Mouse (Mus musculus) hindbrain, embryonic 12.5 days (tissue): ENCODE measurements at regions not wholly inside any gene's neighbourhood (a gene's known extent, or its start where the extent isn't known, plus 50 kb on each side); places are given as distances from the start of the nearest gene placed in this dataset.

Experiments
- ATAC-seq: fragments of 200-750 bp; cut with Nextera tagmentation; 2 replicates; pipeline ENCODE4 v1.8.0; 2017; ENCODE audit warnings: moderate TSS enrichment; ENCODE audit not compliant: low FRiP score
- H3K27ac ChIP-seq: fragments of 300-500 bp; sonication (generic); 2 replicates; pipeline ENCODE4 v1.5.1; 2016; ENCODE audit warnings: mild to moderate bottlenecking
- H3K27me3 ChIP-seq: fragments of 300-500 bp; sonication (generic); 2 replicates; pipeline ENCODE4 v1.6.1; 2016; ENCODE audit warnings: mild to moderate bottlenecking
- H3K36me3 ChIP-seq: fragments of 300-500 bp; sonication (generic); 2 replicates; pipeline ENCODE4 v1.6.1; 2016; ENCODE audit warnings: mild to moderate bottlenecking
- H3K4me1 ChIP-seq: fragments of 300-500 bp; sonication (generic); 2 replicates; pipeline ENCODE4 v1.6.1; 2016
- H3K4me2 ChIP-seq: fragments of 300-500 bp; sonication (generic); replicated peaks from 2 replicates; pipeline ENCODE4 v1.6.1; 2016; ENCODE audit warnings: mild to moderate bottlenecking
- H3K4me3 ChIP-seq: fragments of 300-500 bp; sonication (generic); 2 replicates; pipeline ENCODE4 v1.5.1; 2016; ENCODE audit warnings: mild to moderate bottlenecking
- H3K9ac ChIP-seq: fragments of 300-500 bp; sonication (generic); 2 replicates; pipeline ENCODE4 v1.6.1; 2016; ENCODE audit warnings: mild to moderate bottlenecking, moderate library complexity
- H3K9me3 ChIP-seq: fragments of 300-500 bp; sonication (generic); replicated peaks from 2 replicates; pipeline ENCODE4 v1.6.1; 2016; ENCODE audit warnings: mild to moderate bottlenecking
- WGBS: fragments of 180-500 bp; shearing (Covaris S2); methylation state at CpG from one replicate; pipeline ENCODE4 v1.1.7; 2016; 5-methylcytosine and 5-hydroxymethylcytosine counted together

DNA sequence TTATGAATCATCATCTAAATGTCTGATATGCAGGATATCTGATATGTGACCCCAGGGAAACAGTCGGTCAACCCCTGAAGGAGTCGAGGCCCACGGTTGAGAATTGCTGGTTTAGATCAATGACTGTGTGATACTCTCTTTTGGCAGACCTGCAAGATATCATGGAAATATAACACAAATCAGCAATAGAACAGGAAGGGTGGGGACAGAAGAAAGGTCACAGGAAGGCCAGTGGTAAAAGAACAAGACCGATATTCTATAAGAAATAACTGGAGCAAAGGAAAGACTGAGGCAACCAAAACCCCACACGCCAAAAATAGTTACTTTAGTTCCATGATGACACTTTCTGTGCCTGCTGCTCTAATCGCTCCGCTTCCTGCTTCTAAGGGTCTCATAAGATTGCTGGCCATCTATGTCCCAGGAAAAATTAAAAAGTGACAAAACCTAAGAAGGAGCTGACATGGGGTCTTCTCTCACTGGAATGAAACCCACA lies 103.2 kb downstream of the Nfkbiz start:
- H3K36me3 ChIP-seq, result no peaks in the 10 kb centered on the region
- 96% methylated on average over 7 of the region's 7 CpGs for WGBS
- no peak for ATAC-seq
- no peaks in the 10 kb centered on the region for H3K4me1 ChIP-seq
- H3K27me3 ChIP-seq, result no peaks in the 10 kb centered on the region
- H3K9me3 ChIP-seq, result no peaks in the 10 kb centered on the region
- H3K9ac ChIP-seq, result no peak overlapping the region
- no peak overlapping the region for H3K4me3 ChIP-seq
- H3K27ac ChIP-seq, result no peak overlapping the region
- H3K4me2 ChIP-seq, result no peak overlapping the region

DNA sequence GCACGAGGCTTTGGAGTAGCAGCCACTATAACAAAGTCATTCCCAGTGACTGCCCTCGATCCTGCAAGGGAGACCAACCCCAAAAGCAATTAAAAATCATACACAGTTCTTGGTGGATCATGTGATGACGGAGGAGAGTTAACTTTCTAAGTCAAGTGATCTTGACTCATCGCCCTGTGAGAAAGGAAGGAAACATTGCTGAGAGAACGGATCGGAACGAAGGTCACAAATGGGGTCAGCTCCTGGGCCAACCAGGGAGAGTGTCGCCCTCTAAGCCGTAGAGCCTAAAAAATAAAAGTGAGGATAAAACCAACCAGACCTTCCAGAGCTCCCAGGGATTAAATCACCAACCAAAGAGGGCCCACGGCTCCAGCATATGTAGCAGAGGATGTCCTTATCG lies 104.4 kb downstream of the Nfkbiz start:
- H3K4me2 ChIP-seq, result no peak overlapping the region
- 83% methylated on average over 11 of the region's 11 CpGs for WGBS
- no peak overlapping the region for H3K9ac ChIP-seq
- H3K9me3 ChIP-seq, result no peaks in the 10 kb centered on the region
- H3K4me1 ChIP-seq, result no peaks in the 10 kb centered on the region
- H3K4me3 ChIP-seq, result no peak overlapping the region
- ATAC-seq, result no peak
- H3K36me3 ChIP-seq, result no peaks in the 10 kb centered on the region
- no peaks in the 10 kb centered on the region for H3K27me3 ChIP-seq
- H3K27ac ChIP-seq, result no peak overlapping the region

DNA sequence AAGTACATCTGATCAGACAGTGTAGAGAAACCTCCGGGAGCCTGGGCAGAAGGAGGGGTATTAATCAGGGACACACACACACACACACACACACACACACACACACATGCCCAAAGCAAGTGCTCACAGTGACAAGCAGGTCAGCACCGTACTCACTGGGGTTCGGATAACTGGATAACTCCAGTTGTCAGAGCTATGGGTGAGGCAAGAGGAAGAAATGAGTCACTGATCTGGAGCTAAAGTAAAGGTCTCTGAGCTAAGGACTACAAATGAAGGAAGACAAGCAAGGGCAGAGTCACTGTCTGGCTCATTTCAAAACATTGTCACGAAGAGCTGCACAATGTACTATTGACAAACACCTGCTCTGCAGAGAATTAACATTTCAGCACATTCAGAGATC lies 104.9 kb downstream of the Nfkbiz start:
- Histone ChIP-seq H3K27me3 (no peaks in the 10 kb centered on the region), H3K4me1 (no peaks in the 10 kb centered on the region), H3K36me3 (no peaks in the 10 kb centered on the region), H3K9me3 (no peaks in the 10 kb centered on the region), H3K4me2 (no peak overlapping the region), H3K9ac (no peak overlapping the region), H3K27ac (no peak overlapping the region), H3K4me3 (no peak overlapping the region)
- ATAC-seq, result no peak
- WGBS, result 83% methylated on average over 4 of the region's 4 CpGs

DNA sequence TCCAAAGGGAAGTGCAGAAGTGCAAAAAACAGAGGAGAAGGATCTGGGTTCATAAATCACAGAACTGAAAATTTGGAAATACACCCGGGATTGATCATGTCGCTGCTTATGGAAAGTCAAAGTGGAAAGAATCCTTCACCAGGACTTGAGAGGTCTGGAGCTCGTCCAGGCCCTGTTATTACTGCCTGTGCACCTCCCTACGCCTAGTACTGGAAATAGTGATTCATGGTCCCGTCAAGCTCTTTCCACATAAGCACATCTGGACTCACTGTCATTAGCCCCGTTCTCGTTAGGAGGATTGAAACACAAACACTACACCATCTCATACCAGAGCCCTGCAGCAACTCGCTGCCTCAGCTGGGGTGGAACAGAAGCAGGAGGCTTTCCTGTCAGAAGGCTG lies 107.7 kb downstream of the Nfkbiz start:
- Histone ChIP-seq H3K4me2 (no peak overlapping the region), H3K36me3 (no peaks in the 10 kb centered on the region), H3K9me3 (no peaks in the 10 kb centered on the region), H3K4me3 (no peak overlapping the region), H3K4me1 (no peaks in the 10 kb centered on the region), H3K27ac (no peak overlapping the region), H3K9ac (no peak overlapping the region), H3K27me3 (no peaks in the 10 kb centered on the region)
- ATAC-seq, result no peak
- WGBS, result 83% methylated on average over 8 of the region's 8 CpGs

DNA sequence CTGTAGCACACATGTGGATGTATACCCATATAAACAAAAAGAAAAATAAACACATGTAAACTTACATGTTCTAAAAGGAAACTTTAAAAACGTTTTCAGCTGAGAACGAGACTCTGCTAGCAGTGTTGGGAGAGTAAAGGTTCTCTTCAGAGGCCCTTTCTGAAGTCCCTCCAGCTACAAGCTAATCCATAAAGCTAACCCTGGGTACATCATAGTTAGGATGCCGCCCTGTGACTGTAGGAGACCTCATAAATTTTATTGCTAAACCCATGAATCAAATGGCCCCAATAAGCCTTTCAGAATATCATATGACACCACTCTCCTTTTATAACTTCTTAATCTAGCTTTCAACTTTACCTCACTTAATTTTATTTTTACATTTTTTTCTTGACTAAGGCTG lies 112.2 kb downstream of the Nfkbiz start:
- WGBS, result 73% methylated on average over 3 of the region's 3 CpGs
- Histone ChIP-seq H3K4me3 (no peak overlapping the region), H3K9me3 (no peaks in the 10 kb centered on the region), H3K27ac (no peak overlapping the region), H3K36me3 (no peaks in the 10 kb centered on the region), H3K27me3 (no peaks in the 10 kb centered on the region), H3K9ac (no peak overlapping the region), H3K4me2 (no peak overlapping the region), H3K4me1 (no peaks in the 10 kb centered on the region)
- ATAC-seq, result no peak

DNA sequence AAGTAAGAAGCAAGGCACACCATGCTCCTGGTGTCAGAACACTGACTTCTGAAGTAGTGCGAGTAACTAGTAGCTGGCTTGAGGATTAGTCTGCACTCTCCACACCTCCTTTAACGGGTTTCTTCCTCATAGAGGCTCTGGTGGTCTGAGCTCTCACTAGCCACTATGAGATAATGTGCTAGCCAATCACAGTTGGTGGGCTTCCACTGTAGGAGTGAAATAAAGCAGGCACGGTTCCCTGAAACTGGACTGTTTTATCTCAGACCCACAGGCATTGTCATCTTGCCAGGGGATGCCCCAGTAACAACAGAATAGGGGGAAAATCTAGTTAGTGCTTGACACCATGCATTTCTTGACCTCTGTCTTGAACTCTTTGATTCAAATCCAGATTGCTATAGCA lies 118.3 kb downstream of the Nfkbiz start:
- no peaks in the 10 kb centered on the region for H3K9me3 ChIP-seq

DNA sequence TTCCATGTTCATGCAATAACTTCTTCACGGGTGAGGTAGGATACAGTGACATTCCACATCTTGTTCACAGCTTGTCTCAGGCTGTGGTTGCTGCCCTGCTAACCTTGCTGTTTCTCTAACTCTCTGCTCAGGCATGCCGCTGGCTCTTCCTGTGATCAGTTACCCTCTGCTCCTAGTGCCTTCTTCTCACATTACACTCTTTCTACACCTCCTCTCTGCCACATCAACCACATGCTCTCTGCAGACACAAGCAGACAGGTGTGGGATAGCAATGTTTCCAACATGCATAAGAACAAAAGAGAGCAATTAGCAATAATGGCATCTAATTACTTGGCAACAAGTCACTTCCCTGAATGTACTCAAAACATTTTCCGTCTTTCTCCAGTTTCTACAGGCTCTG lies 128.7 kb downstream of the Nfkbiz start:
- Histone ChIP-seq H3K9ac (no peak overlapping the region), H3K4me3 (no peak overlapping the region), H3K4me2 (no peak overlapping the region), H3K27ac (no peak overlapping the region), H3K27me3 (no peaks in the 10 kb centered on the region), H3K36me3 (no peaks in the 10 kb centered on the region), H3K4me1 (no peaks in the 10 kb centered on the region), H3K9me3 (no peaks in the 10 kb centered on the region)
- ATAC-seq, result no peak
- WGBS, result 67% methylated on average over 3 of the region's 3 CpGs

More for the DNA sequence above, 118.3 kb downstream of the Nfkbiz start:
- Histone ChIP-seq H3K4me1 (no peaks in the 10 kb centered on the region), H3K4me2 (no peak overlapping the region), H3K27ac (no peak overlapping the region), H3K27me3 (no peaks in the 10 kb centered on the region), H3K4me3 (no peak overlapping the region), H3K36me3 (no peaks in the 10 kb centered on the region), H3K9ac (no peak overlapping the region)
- no peak for ATAC-seq
- 65% methylated on average over 3 of the region's 3 CpGs for WGBS

DNA sequence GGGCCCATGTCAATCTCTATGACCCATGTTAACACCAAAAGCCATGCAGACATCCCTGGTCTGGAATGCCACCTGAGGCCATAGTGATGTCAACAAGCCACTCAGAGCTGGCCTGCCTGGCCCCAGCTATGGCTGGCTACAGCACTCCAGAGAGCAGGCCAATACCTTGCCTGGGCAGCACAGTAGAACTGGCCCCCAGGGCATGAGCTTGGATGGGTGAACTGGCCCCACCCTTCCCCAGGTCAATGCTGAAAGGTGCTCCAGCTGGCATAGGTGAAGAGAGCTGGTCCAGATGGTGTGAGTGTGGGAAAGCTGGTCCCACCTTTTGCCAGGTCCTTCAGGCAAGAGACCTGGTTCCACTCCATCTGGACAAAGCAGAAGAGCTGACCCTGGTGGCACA lies 132.2 kb downstream of the Nfkbiz start:
- Histone ChIP-seq H3K4me1 (no peaks in the 10 kb centered on the region), H3K27me3 (no peaks in the 10 kb centered on the region), H3K27ac (no peak overlapping the region), H3K9ac (no peak overlapping the region), H3K36me3 (no peaks in the 10 kb centered on the region), H3K4me2 (no peak overlapping the region), H3K9me3 (no peaks in the 10 kb centered on the region), H3K4me3 (no peak overlapping the region)
- no peak for ATAC-seq

DNA sequence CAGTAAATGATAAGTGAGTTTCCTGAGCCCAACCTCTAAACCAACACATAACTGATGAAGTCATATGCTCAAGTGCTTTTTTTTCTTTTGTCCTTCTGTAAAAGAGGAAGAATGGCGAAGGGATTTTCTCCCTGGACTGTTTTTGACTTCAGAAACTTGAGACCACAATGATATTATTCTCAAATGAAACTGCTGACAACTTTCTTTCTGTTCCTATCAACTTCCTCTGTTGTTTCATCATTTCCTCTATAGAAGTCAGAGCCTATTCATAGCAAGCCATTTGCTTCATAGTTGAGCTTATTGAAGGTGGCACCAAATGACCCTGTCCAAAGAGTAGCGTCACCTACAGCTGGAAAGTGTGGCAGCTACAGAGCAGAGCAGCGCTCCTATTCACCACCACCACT lies 140.2 kb downstream of the Nfkbiz start:
- Histone ChIP-seq H3K27me3 (no peaks in the 10 kb centered on the region), H3K27ac (no peak overlapping the region), H3K4me2 (no peak overlapping the region), H3K9me3 (no peaks in the 10 kb centered on the region), H3K4me3 (no peak overlapping the region), H3K9ac (no peak overlapping the region), H3K36me3 (no peaks in the 10 kb centered on the region), H3K4me1 (no peaks in the 10 kb centered on the region; the same call in 1 of the 2 replicates)
- 84% methylated on average over 3 of the region's 3 CpGs for WGBS
- ATAC-seq, result no peak

DNA sequence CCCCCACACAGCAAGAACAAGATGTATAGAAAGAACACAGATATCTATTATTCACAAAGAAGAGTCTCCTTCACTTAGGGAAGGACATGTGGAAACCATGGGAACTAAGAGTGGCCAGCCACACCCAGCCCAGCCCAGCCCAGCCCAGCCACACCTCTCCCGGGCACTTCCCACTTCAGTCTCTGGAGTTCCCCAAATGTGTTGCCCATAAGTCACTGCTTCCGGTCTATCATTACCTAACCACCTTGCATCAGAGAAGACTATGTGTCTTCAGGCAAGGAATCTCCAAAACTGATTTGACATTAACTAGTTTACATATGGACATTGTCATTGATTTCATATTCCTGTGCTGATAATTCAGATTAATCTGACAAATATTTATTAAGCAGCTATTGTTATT lies 147.6 kb downstream of the Nfkbiz start:
- H3K27ac ChIP-seq, result no peak overlapping the region
- H3K27me3 ChIP-seq, result no peaks in the 10 kb centered on the region
- H3K4me1 ChIP-seq, result no peaks in the 10 kb centered on the region
- H3K9me3 ChIP-seq, result no peaks in the 10 kb centered on the region
- WGBS, result 92% methylated on average over 2 of the region's 2 CpGs
- H3K9ac ChIP-seq, result no peak overlapping the region
- H3K36me3 ChIP-seq, result no peaks in the 10 kb centered on the region
- no peak overlapping the region for H3K4me2 ChIP-seq
- ATAC-seq, result no peak
- no peak overlapping the region for H3K4me3 ChIP-seq

DNA sequence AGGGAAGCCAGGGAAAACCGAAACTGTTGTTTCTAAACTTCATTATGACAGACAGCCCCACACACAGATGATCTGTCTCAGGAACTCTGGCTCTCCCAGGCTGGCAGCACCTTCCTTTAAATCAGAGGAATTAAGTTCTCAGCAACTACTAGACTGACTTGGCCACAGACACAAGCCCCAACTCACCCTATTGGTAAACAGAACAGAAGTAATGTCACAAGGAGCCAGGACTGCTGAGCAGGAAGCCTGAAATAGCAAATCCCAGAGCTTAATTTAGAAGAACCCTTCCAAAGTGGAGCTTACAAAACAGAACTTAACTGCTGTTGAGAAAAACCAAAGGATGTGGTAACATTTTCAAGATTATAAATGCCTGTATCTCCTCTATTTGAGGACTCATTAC lies 174.8 kb downstream of the Nfkbiz start:
- H3K27me3 ChIP-seq, result no peaks in the 10 kb centered on the region
- WGBS, result 85% methylated on average over 1 of the region's 1 CpGs

DNA sequence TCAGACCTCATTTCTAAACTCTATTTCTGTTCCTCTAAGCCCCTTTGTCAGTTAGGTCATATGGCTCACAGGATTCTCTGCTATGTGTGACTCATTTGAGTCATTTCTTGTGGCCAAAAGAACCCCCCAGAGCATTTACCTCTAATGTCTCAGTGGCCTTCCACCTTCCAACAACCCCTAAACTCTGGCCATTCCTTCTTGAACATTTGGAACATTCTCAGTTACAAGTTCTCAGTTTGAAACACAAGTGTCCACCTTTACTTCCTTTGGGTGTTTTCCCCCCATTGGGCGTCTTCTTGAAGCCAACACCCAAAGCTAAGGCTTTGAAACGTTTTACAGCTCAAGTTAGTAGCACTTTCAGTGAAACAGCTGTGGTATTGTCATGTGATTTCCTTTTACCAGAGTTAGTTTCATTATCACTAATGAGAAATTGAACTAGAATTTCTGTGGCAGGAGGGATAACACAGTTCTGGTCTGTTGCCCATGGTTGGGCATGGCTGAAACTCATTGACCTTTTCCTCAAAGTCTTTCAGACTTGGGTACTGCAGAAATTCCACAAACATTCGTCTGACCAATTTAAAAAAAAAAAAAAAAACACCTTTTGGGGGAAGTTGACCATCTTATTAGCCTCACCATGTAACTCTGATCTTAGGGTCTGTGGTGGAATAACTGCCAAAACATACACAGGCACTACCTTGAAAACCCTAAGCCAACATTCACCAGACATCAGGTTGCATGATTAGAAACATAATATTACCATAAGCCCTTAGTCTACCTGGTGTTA lies 201.8 kb downstream of the Nfkbiz start:
- no peaks in the 10 kb centered on the region for H3K27me3 ChIP-seq
- no peaks in the 10 kb centered on the region for H3K4me1 ChIP-seq
- H3K4me2 ChIP-seq, result no peak overlapping the region
- ATAC-seq, result no peak
- H3K36me3 ChIP-seq, result no peaks in the 10 kb centered on the region
- no peak overlapping the region for H3K27ac ChIP-seq
- WGBS, result 70% methylated on average over 3 of the region's 3 CpGs
- H3K4me3 ChIP-seq, result no peak overlapping the region
- no peak overlapping the region for H3K9ac ChIP-seq
- no peaks in the 10 kb centered on the region for H3K9me3 ChIP-seq

More for the DNA sequence above, 174.8 kb downstream of the Nfkbiz start:
- no peaks in the 10 kb centered on the region for H3K9me3 ChIP-seq
- H3K27ac ChIP-seq, result no peak overlapping the region
- H3K36me3 ChIP-seq, result no peaks in the 10 kb centered on the region
- H3K4me2 ChIP-seq, result no peak overlapping the region
- no peaks in the 10 kb centered on the region for H3K4me1 ChIP-seq
- H3K9ac ChIP-seq, result no peak overlapping the region
- no peak for ATAC-seq
- H3K4me3 ChIP-seq, result no peak overlapping the region

DNA sequence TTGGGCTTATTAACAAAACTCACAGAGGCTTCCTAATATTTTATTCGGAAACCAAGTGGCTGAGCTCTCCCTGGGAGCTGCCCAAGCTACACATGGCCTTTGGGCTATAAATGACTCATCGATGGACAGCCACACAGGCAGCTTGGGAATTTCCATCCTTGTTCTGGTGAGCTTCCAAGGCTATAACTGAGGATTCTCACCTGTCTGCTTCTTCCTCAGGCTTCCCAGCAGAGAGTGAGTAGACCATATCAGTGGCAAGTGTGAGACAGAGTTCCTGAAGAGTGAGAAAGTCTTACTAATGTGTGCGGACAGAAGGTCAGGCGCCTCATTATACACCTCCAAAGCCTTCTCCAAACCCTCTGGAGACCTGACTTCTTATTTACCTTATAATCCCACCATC lies 202.5 kb downstream of the Nfkbiz start:
- ATAC-seq, result no peak
- Histone ChIP-seq H3K27me3 (no peaks in the 10 kb centered on the region), H3K36me3 (no peaks in the 10 kb centered on the region), H3K4me2 (no peak overlapping the region), H3K27ac (no peak overlapping the region), H3K4me3 (no peak overlapping the region), H3K9me3 (no peaks in the 10 kb centered on the region), H3K9ac (no peak overlapping the region), H3K4me1 (no peaks in the 10 kb centered on the region)
- WGBS, result 84% methylated on average over 4 of the region's 4 CpGs
